Mouse (Mus musculus) embryonic facial prominence, embryonic 14.5 days (tissue): ENCODE data around the gene Lman1l. TPM values are rescaled to one million over a fixed set of nuclear protein-coding genes. Genes with fewer than 3 reads are reported as not detected.

Experiments
- ATAC-seq: fragments of 200-750 bp; cut with Nextera tagmentation; 2 replicates; pipeline ENCODE4 v1.8.0; 2017; ENCODE audit warnings: low read depth, moderate number of reproducible peaks, moderate TSS enrichment
- DNase-seq: peaks from one replicate; pipeline ENCODE4 v3.0.0-alpha.2; 2015; ENCODE audit warnings: low spot score
- H3K27ac ChIP-seq: fragments of 300-500 bp; sonication (generic); replicated peaks from 2 replicates; pipeline ENCODE4 v1.5.1; 2014; ENCODE audit warnings: low read depth, mild to moderate bottlenecking, low read length, moderate library complexity
- H3K27me3 ChIP-seq: fragments of 300-500 bp; sonication (generic); replicated peaks from 2 replicates; pipeline ENCODE4 v1.6.1; 2014; ENCODE audit warnings: low read length; ENCODE audit not compliant: control insufficient read depth, insufficient read depth
- H3K36me3 ChIP-seq: fragments of 300-500 bp; sonication (generic); 2 replicates; pipeline ENCODE4 v1.6.1; 2014; ENCODE audit warnings: low read length, mixed read lengths; ENCODE audit not compliant: control insufficient read depth, insufficient read depth
- H3K4me1 ChIP-seq: fragments of 300-500 bp; sonication (generic); 2 replicates; pipeline ENCODE4 v1.6.1; 2014; ENCODE audit warnings: antibody characterized with exemption, low read length; ENCODE audit not compliant: control insufficient read depth, insufficient read depth
- H3K4me2 ChIP-seq: fragments of 300-500 bp; sonication (generic); 2 replicates; pipeline ENCODE4 v1.6.1; 2014; ENCODE audit warnings: low read depth, mild to moderate bottlenecking, low read length, moderate library complexity, mixed read lengths
- H3K4me3 ChIP-seq: fragments of 300-500 bp; sonication (generic); 2 replicates; pipeline ENCODE4 v1.5.1; 2014; ENCODE audit warnings: low read depth, mild to moderate bottlenecking, low read length
- H3K9ac ChIP-seq: fragments of 300-500 bp; sonication (generic); 2 replicates; pipeline ENCODE4 v1.6.1; 2014; ENCODE audit warnings: low read depth, mild to moderate bottlenecking, low read length, moderate library complexity, mixed read lengths
- H3K9me3 ChIP-seq: fragments of 300-500 bp; sonication (generic); 2 replicates; pipeline ENCODE4 v1.6.1; 2016; ENCODE audit warnings: low read length; ENCODE audit not compliant: control insufficient read depth
- WGBS: fragments of 180-500 bp; shearing (Covaris S2); extraction: QIAGEN DNeasy Blood & Tissue Kit; methylation state at CpG from one replicate; pipeline ENCODE4 v1.1.7; 2014; 5-methylcytosine and 5-hydroxymethylcytosine counted together
- polyA plus RNA-seq: library from polyadenylated mRNA; unstranded; fragments of >200 nt; fragmentation: Nextera tagmentation; extraction: Ambion mirVana; gene quantifications from 2 replicates; pipeline ENCODE4 v1.2.1, GENCODE M21; 2014

Lman1l gene
- polyA plus RNA-seq, 1 experiment from 2014 or later: not detected

DNA sequence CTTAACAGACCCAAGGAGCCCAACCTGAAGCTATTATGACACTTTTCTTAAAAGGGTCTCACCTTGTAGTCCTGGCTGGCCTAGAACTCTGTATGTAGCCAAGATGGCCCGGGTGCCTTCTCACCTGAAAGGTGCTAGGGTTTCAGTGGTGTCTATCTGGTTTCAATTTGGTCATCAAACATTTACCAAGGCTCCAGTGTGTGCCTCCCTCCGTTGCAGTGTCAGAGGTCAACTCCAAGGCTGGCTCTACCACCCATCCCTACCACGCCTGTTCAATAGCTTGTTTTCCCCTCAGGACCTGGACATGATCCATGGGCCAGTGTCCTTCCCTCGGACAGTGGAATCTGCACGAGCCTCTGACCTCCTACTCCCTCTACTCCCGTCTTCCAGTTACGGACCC is 3.7 kb upstream of the Lman1l start:
- Histone ChIP-seq H3K4me3 (no peak overlapping the region), H3K9ac (no peak overlapping the region), H3K27me3 (no peaks in the 10 kb centered on the region), H3K4me1 (no peaks in the 10 kb centered on the region), H3K27ac (no peak overlapping the region), H3K9me3 (no peaks in the 10 kb centered on the region), H3K4me2 (no peak overlapping the region), H3K36me3 (peaks cover 50% of the 10 kb centered on the region)
- DNase-seq (no peak), ATAC-seq (no peak)
- WGBS: 73% methylated on average over 7 of the region's 7 CpGs

DNA sequence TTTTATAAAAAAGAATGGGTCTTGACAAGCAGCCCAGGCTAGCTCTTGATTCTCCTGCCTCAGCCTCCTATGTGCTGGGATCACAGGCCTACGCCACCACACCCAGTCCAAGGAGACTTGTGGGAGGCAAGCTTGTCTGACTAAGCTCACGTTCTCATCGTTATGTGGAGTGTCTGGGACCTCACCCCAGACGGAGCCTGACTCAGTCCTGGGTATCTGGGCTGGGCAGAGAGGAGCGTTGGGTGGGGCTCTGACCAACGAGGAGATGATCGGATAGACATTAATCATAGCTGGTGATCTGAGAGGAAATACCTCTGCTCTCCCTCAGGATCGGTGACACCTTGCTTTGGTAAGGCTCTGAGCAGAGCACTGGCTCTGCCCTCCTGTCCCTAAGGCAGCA is 1.7 kb downstream of the Lman1l start:
- WGBS: 74% methylated on average over 8 of the region's 8 CpGs
- no peaks in the 10 kb centered on the region for H3K9me3 ChIP-seq
- no peaks in the 10 kb centered on the region for H3K36me3 ChIP-seq
- H3K9ac ChIP-seq: no peak overlapping the region
- H3K27me3 ChIP-seq: no peaks in the 10 kb centered on the region
- H3K27ac ChIP-seq: no peak overlapping the region
- DNase-seq (no peak), ATAC-seq (no peak)
- H3K4me2 ChIP-seq: no peak overlapping the region
- H3K4me1 ChIP-seq: no peaks in the 10 kb centered on the region
- no peak overlapping the region for H3K4me3 ChIP-seq

DNA sequence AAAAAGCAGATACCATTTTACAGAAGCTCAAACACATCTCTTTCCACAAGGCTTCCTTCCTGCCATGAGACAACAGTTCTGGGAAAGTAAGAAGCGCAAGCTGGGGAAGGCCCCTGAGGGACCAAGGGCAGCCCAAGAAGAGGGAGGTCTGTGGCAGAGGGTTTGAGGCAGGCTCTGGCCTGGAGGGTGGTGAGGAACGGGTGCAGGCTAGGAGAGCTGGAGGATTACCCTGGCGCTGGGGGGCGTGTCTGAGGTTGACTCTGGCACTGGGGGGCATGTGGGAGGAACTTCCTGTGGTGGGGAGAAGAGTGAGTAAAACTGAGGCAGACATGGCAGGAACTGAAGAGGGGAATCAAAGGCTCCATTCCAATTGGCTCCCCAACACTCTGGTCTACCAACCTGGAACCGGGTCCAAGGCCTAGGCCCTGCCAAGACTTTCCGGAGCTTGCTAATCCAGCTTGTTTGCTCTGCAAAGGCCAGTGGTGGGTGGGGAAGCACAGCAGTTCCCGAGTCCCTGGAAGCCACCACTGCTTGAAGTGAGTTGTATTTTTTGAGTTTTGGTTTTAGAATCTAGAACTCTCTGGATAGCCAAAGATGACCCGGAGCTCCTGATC is 2.9 kb downstream of the Lman1l start:
- no peak overlapping the region for H3K4me2 ChIP-seq
- no peaks in the 10 kb centered on the region for H3K4me1 ChIP-seq
- no peak overlapping the region for H3K27ac ChIP-seq
- 67% methylated on average over 8 of the region's 8 CpGs for WGBS
- H3K9ac ChIP-seq: no peak overlapping the region
- H3K27me3 ChIP-seq: no peaks in the 10 kb centered on the region
- no peaks in the 10 kb centered on the region for H3K9me3 ChIP-seq
- no peak for ATAC-seq
- H3K4me3 ChIP-seq: no peak overlapping the region
- H3K36me3 ChIP-seq: no peaks in the 10 kb centered on the region
- no peak for DNase-seq

DNA sequence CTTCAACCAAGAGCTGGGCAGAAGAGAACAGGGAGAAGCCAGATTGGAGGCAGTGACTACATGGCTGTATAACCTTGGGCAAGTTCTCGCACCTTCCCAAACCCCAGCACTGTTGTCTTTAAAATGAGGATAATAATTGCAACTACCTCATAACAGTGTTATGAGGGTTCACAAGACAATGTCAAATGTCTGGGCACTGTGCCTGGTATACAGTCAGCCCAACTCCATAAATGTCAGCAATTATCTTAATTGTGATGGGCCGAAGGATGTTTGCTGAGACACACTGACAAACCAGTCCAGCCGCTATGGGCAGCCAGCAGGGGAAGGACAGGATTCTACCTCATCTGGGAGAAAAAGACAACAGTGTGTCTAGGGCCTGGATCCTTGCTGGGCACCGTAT is 5.8 kb downstream of the Lman1l start:
- DNase-seq (no peak), ATAC-seq (no peak)
- Histone ChIP-seq H3K27me3 (no peaks in the 10 kb centered on the region), H3K9ac (no peak overlapping the region), H3K4me1 (no peaks in the 10 kb centered on the region), H3K27ac (no peak overlapping the region), H3K9me3 (no peaks in the 10 kb centered on the region), H3K36me3 (no peaks in the 10 kb centered on the region), H3K4me3 (no peak overlapping the region), H3K4me2 (no peak overlapping the region)
- 75% methylated on average over 4 of the region's 4 CpGs for WGBS

DNA sequence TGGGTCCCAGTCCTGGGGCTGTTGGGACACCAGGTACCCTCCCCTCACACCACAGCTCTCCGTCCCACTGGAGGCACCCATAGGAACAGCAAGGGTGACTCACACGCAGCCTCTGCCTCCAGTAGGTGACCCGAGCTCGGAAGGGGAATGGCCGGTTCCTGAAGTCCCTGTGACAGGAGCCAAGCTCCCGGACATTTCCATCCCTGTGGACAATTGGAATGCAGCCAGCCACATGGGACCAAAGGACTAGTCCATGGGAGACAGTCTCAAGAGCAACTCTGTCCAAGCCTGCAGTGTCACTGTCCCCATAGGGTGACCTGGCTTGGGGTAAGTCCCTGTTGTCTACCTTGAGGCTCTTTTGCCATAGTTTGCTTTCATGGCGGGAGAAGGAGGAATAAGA is 6.6 kb downstream of the Lman1l start:
- no peak overlapping the region for H3K9ac ChIP-seq
- ATAC-seq (no peak), DNase-seq (no peak)
- H3K36me3 ChIP-seq: no peaks in the 10 kb centered on the region
- H3K27me3 ChIP-seq: no peaks in the 10 kb centered on the region
- 83% methylated on average over 7 of the region's 7 CpGs for WGBS
- no peaks in the 10 kb centered on the region for H3K4me1 ChIP-seq
- H3K4me3 ChIP-seq: no peak overlapping the region
- no peak overlapping the region for H3K27ac ChIP-seq
- no peak overlapping the region for H3K4me2 ChIP-seq
- no peaks in the 10 kb centered on the region for H3K9me3 ChIP-seq

DNA sequence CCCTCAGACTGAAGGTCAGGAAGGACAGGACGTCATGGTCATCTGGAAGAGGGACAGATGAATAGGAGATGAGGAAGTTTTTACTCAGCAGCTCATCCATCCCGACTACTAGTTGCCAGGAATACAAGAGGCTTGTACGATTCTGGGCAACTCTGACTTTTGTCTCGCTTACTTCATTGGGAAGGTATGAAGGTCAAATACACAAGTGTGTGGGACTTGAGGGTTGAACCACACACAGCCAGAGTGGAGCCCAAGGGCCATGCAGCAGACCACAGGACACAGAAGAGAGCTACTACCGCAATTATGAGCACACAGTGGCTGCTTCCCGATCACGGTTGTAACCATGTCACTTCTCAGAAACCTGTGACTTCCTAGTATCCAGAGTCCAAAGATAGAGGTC is 8.0 kb downstream of the Lman1l start:
- Histone ChIP-seq H3K36me3 (no peaks in the 10 kb centered on the region), H3K9ac (no peak overlapping the region), H3K27me3 (no peaks in the 10 kb centered on the region), H3K27ac (no peak overlapping the region), H3K4me2 (no peak overlapping the region), H3K4me3 (no peak overlapping the region), H3K9me3 (no peaks in the 10 kb centered on the region), H3K4me1 (no peaks in the 10 kb centered on the region)
- 79% methylated on average over 7 of the region's 7 CpGs for WGBS
- DNase-seq (no peak), ATAC-seq (no peak)

DNA sequence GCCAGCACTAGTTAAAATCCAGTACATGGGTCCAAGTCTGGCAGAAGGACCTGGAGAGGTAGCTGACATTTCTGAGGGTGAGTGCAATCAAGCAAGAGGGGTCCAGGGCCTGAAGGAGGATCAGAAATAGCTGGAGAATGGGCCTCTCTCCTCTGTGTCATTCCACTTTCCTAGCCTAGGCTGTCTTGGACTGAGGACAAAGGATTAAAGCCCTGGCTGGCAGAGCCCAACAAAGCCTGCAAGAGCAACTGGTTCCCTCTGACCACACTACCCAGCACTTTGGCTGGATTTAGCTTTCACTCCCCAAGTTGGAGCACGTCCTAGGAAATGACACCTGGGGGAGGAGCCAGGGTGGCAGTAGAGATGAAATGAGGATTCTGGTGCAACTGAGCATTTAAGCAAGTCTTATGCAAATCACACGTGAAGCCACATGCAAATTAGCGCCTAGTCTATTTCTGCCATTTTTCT is 10.2 kb downstream of the Lman1l start:
- H3K4me3 ChIP-seq: no peak overlapping the region
- H3K9ac ChIP-seq: no peak overlapping the region
- no peak overlapping the region for H3K27ac ChIP-seq
- no peaks in the 10 kb centered on the region for H3K36me3 ChIP-seq
- ATAC-seq (no peak), DNase-seq (peak; percentile 18)
- H3K27me3 ChIP-seq: peaks cover 2% of the 10 kb centered on the region; the same call in 1 of the 2 replicates
- H3K4me2 ChIP-seq: no peak overlapping the region
- no peaks in the 10 kb centered on the region for H3K4me1 ChIP-seq
- H3K9me3 ChIP-seq: no peaks in the 10 kb centered on the region
- WGBS: 51% methylated on average over 3 of the region's 3 CpGs

DNA sequence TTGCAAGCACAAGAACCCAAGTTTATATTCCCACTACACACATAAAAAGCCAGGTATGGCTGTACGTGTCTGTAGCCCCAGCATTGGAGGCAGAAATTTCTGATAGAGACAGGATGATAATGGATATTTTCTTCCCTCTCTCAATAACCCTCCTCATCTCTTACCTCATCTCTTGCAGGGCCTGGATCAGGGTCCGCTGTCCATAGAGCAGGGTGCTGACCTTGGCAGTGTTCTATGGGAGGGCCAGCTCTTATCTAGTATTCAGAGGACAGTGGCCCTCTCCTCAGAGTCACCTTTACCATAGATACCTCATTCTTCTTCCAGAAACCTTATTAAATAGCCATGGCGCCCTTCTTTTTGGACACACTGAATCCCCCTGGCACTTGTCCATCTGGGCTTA is 10.8 kb downstream of the Lman1l start:
- H3K36me3 ChIP-seq: no peaks in the 10 kb centered on the region
- WGBS: 44% methylated on average over 3 of the region's 3 CpGs
- H3K9ac ChIP-seq: no peak overlapping the region
- H3K9me3 ChIP-seq: no peaks in the 10 kb centered on the region
- H3K27ac ChIP-seq: no peak overlapping the region
- H3K4me2 ChIP-seq: no peak overlapping the region
- ATAC-seq (no peak), DNase-seq (no peak)
- H3K27me3 ChIP-seq: peaks cover 4% of the 10 kb centered on the region; the same call in 1 of the 2 replicates
- H3K4me1 ChIP-seq: no peaks in the 10 kb centered on the region
- H3K4me3 ChIP-seq: no peak overlapping the region

DNA sequence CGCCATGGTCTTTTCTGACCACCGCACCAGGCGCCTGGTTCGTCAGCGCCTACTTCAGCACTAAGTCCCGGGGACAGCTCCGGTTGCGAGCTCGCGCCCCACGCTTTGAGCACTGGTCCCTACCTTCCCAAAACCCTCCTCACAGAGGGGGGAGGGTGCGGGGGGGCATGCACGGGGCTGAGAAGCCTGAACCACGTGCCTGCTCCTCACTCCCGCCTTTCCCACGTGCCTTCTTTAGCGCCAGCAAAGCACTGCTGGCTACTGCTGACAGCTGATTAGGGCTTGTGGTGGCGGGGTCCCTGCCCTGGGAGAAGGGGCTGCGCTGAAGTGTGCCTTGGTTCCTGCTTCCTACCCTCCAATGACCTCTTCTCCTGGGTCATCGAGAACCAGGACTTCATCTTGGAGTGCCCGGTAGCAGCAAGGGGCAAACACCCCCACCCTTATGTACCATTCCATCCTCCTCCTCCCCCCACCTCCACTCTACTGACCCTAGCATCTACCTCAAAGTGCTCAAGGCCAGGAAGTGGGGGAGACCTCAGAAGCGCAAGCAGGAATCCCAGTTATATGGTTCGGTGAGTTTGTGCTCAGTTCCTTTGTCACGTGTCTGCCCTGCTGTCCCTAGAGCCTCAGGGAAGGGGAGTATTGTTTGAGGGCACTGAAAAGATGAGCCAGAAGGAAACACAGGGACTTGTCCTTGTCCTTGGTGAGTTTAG is 14.3 kb downstream of the Lman1l start, which contains the start of gene Cplx3:
TSS of gene Cplx3 (minus strand) at position 143 of the 713 bp plus-strand sequence.
- H3K4me1 ChIP-seq: no peaks in the 10 kb centered on the region
- ATAC-seq: peak; percentile 51; the same call in 1 of the 2 replicates

More for the DNA sequence above, 14.3 kb downstream of the Lman1l start, which contains the start of gene Cplx3:
- Histone ChIP-seq H3K36me3 (no peaks in the 10 kb centered on the region), H3K4me2 (no peak within 1 kb of the TSS), H3K9ac (no peak within 1 kb of the TSS), H3K27me3 (peaks cover 4% of the 10 kb centered on the region; the same call in 1 of the 2 replicates), H3K4me3 (no peak within 1 kb of the TSS), H3K27ac (no peak within 1 kb of the TSS), H3K9me3 (no peaks in the 10 kb centered on the region)
- WGBS: 5% methylated on average over 23 of the region's 24 CpGs
- peak; percentile 74 for DNase-seq
